Mouse (Mus musculus) small intestine, adult 2 months (tissue): ENCODE measurements at regions not wholly inside any gene's neighbourhood (a gene's known extent, or its start where the extent isn't known, plus 50 kb on each side); places are given as distances from the start of the nearest gene placed in this dataset.

ENCODE experiments used
- CTCF ChIP-seq: fragments of 200-500 bp; IDR thresholded peaks from 2 replicates; pipeline ENCODE4 v1.5.1; 2012; ENCODE audit warnings: low read depth, mild to moderate bottlenecking, control low read depth, inconsistent platforms, low read length, moderate library complexity, mixed read lengths; ENCODE audit not compliant: insufficient replicate concordance, insufficient read length; ENCODE audit errors: extremely low read depth
- POLR2A ChIP-seq: fragments of 200-500 bp; IDR thresholded peaks from 2 replicates; pipeline ENCODE4 v1.6.1; 2012; ENCODE audit warnings: low read depth, mild to moderate bottlenecking, control low read depth, inconsistent platforms, low read length, moderate library complexity

DNA sequence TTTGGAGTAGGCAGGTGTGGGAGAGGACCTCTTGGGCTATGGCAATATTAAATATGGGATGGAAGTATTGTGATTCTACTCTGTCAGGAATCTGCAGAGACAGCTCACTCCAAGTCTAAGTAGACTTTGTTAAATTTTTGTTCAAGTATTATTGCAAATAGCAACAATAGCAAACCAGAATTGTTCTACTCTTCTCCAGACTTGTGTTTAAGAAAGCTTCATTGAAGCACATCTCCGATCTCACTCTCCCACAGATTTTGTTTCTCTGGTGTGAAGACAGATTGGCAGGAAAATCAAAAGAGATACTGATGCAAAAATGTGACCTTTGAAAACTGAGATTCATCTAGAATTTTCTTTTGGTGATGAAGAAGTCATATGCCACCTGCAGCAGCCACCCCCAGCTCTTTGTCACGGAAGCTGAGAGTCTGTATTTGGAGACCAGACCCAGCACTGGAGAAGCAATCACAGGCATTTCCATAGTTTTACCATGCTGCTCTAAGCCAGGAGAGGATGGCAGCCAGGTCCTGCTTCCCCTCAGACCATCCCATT is 70.2 kb upstream of the Zfp280d start:
- TF ChIP-seq CTCF (no peak), POLR2A (no peak)
